In genomic region chr12:8443917-8444453, GRCm38 (mm10) we compare ENCODE assay signal across 14 mouse cellular contexts. TPM values are rescaled to one million over a fixed set of nuclear protein-coding genes. Genes with fewer than 3 reads are reported as not detected.
DNase-seq lines count a peak whose midpoint lies in the region; ATAC-seq and TF ChIP-seq lines count a peak whose summit lies in the region.
"Had no signal": no experiment of that assay in that cellular context is flagged by ENCODE, and none has a peak within 500 bp of the region (broad histone marks: within the 10 kb centered on the region; RNA-seq: fewer than 3 reads in every experiment).

No protein-coding gene starts in this region.

- peaks cover 40% of the 10 kb centered on the region for H3K4me1 ChIP-seq in heart, adult 2 months (ENCODE audit: control insufficient read depth, insufficient read depth, low read length)
- H3K4me1 ChIP-seq in heart, embryonic 11.5 days (ENCODE audit: control insufficient read depth, insufficient read depth, low read length) = no peaks in the 10 kb centered on the region; the same call in 1 of the 2 replicates
- H3K4me1 ChIP-seq in brown adipose tissue, adult 24 weeks (ENCODE audit: control insufficient read depth, insufficient read depth, insufficient read length, low read length) = peaks cover 45% of the 10 kb centered on the region
- H3K4me1 ChIP-seq in heart, embryonic 10.5 days = peaks cover 21% of the 10 kb centered on the region
- peaks cover 18% of the 10 kb centered on the region for H3K4me1 ChIP-seq in kidney, embryonic 16.5 days (ENCODE audit: insufficient read depth, low read length)
- H3K4me1 ChIP-seq in hindbrain, embryonic 14.5 days (replicated peaks; ENCODE audit: control insufficient read depth, insufficient read depth, low read length) = no peaks in the 10 kb centered on the region

- H3K9ac ChIP-seq in heart, adult 2 months (ENCODE audit: low read depth, low read length) = no peak overlapping the region
- H3K9ac ChIP-seq in heart, embryonic 11.5 days (ENCODE audit: low read depth, low read length) = no peak overlapping the region
- no peak overlapping the region for H3K9ac ChIP-seq in kidney, embryonic 16.5 days (replicated peaks; ENCODE audit: low read length)
- H3K9ac ChIP-seq in hindbrain, embryonic 14.5 days = no peak overlapping the region
- H3K9ac ChIP-seq: liver, embryonic 15.5 days had no signal

- ATAC-seq in heart, embryonic 11.5 days (replicated peaks; ENCODE audit: insufficient number of reproducible peaks, low FRiP score, low TSS enrichment) = no peak
- no peak for ATAC-seq in kidney, embryonic 16.5 days (ENCODE audit: low FRiP score, low TSS enrichment)
- ATAC-seq in hindbrain, embryonic 14.5 days (ENCODE audit: low FRiP score) = no peak
- ATAC-seq: hindbrain, embryonic 16.5 days had no signal

- TF ChIP-seq POLR2A in heart, adult 2 months (IDR thresholded peaks at IDR 0.05; ENCODE audit: insufficient read depth, low read depth, low read length) = peak; percentile 50; the same call in 1 of the 2 replicates

- H3K27ac ChIP-seq in heart, adult 2 months = peak overlapping the region; percentile 93
- H3K27ac ChIP-seq in heart, embryonic 11.5 days (ENCODE audit: low read depth, low read length) = no peak overlapping the region
- H3K27ac ChIP-seq in brown adipose tissue, adult 24 weeks (replicated peaks; ENCODE audit: low read depth, low read length) = peak overlapping the region; percentile 98
- 0 out of 2 replicates have a peak overlapping the region, but pooled peaks have one; percentile 16 for H3K27ac ChIP-seq in heart, embryonic 10.5 days
- H3K27ac ChIP-seq in kidney, embryonic 16.5 days (ENCODE audit: low read length) = peak overlapping the region; percentile 63; the same call in 1 of the 2 replicates
- H3K27ac ChIP-seq in hindbrain, embryonic 14.5 days = no peak overlapping the region
- H3K27ac ChIP-seq: liver, embryonic 15.5 days had no signal

- H3K27me3 ChIP-seq in heart, adult 2 months (ENCODE audit: control insufficient read depth, insufficient read depth, low read length) = no peaks in the 10 kb centered on the region
- no peaks in the 10 kb centered on the region for H3K27me3 ChIP-seq in heart, embryonic 11.5 days (ENCODE audit: control insufficient read depth, insufficient read depth, low read length)
- no peaks in the 10 kb centered on the region for H3K27me3 ChIP-seq in heart, embryonic 10.5 days (ENCODE audit: insufficient read depth, poor library complexity, severe bottlenecking)
- H3K27me3 ChIP-seq in kidney, embryonic 16.5 days (ENCODE audit: insufficient read depth, low read length) = no peaks in the 10 kb centered on the region
- H3K27me3 ChIP-seq in hindbrain, embryonic 14.5 days (ENCODE audit: control insufficient read depth, insufficient read depth, low read length) = no peaks in the 10 kb centered on the region; the same call in 1 of the 2 replicates
- H3K27me3 ChIP-seq: CH12.LX; liver, embryonic 15.5 days had no signal

- peak; percentile 97 for TF ChIP-seq EP300 in heart, adult 2 months (IDR thresholded peaks at IDR 0.05; ENCODE audit: insufficient read depth, low read depth, low read length)

- no peaks in the 10 kb centered on the region for H3K79me2 ChIP-seq in heart, adult 2 months (replicated peaks; ENCODE audit: control insufficient read depth, insufficient read depth, low read length)

- intact Hi-C loops in heart, adult 2 months (cut with DNase I) = loop anchor here (1.0 to 5.0 kb wide), 3 partner anchors 42 to 117 kb away; no protein-coding TSS in a partner anchor

- no peak for TF ChIP-seq CTCF in heart, adult 2 months (IDR thresholded peaks at IDR 0.05)

- WGBS in heart, adult 2 months = 31% methylated on average over 4 of the region's 4 CpGs
- 67% methylated on average over 4 of the region's 4 CpGs for WGBS in heart, embryonic 11.5 days (ENCODE audit: insufficient replicate concordance)
- 70% methylated on average over 4 of the region's 4 CpGs for WGBS in heart, embryonic 10.5 days
- 68% methylated on average over 4 of the region's 4 CpGs for WGBS in kidney, embryonic 16.5 days
- WGBS in hindbrain, embryonic 14.5 days = 62% methylated on average over 4 of the region's 4 CpGs

- H3K4me3 ChIP-seq in heart, adult 2 months = no peak overlapping the region
- no peak overlapping the region for H3K4me3 ChIP-seq in heart, embryonic 11.5 days (ENCODE audit: low read depth, low read length)
- no peak overlapping the region for H3K4me3 ChIP-seq in brown adipose tissue, adult 24 weeks (ENCODE audit: insufficient read depth, low read depth, low read length)
- no peak overlapping the region for H3K4me3 ChIP-seq in heart, embryonic 10.5 days
- no peak overlapping the region for H3K4me3 ChIP-seq in kidney, embryonic 16.5 days (ENCODE audit: low read length)
- no peak overlapping the region for H3K4me3 ChIP-seq in hindbrain, embryonic 14.5 days (replicated peaks; ENCODE audit: low read length)
- H3K4me3 ChIP-seq: liver, embryonic 15.5 days had no signal

- H3K36me3 ChIP-seq in heart, adult 2 months (ENCODE audit: control insufficient read depth, insufficient read depth, low read length) = peaks cover 16% of the 10 kb centered on the region
- H3K36me3 ChIP-seq in heart, embryonic 11.5 days (ENCODE audit: control insufficient read depth, insufficient read depth, low read length) = no peaks in the 10 kb centered on the region
- H3K36me3 ChIP-seq in heart, embryonic 10.5 days = no peaks in the 10 kb centered on the region
- H3K36me3 ChIP-seq in kidney, embryonic 16.5 days (ENCODE audit: insufficient read depth, low read length) = no peaks in the 10 kb centered on the region
- no peaks in the 10 kb centered on the region for H3K36me3 ChIP-seq in hindbrain, embryonic 14.5 days (replicated peaks; ENCODE audit: control insufficient read depth, insufficient read depth)
- H3K36me3 ChIP-seq: liver, embryonic 15.5 days had no signal

- no peak overlapping the region for H3K4me2 ChIP-seq in heart, embryonic 11.5 days
- H3K4me2 ChIP-seq in kidney, embryonic 16.5 days (replicated peaks; ENCODE audit: low read depth, low read length) = no peak overlapping the region
- no peak overlapping the region for H3K4me2 ChIP-seq in hindbrain, embryonic 14.5 days (replicated peaks)
- H3K4me2 ChIP-seq: liver, embryonic 15.5 days; midbrain, embryonic 11.5 days had no signal

- no peaks in the 10 kb centered on the region for H3K9me3 ChIP-seq in heart, embryonic 11.5 days (replicated peaks; ENCODE audit: control insufficient read depth, low read length)
- H3K9me3 ChIP-seq in heart, embryonic 10.5 days = no peaks in the 10 kb centered on the region
- H3K9me3 ChIP-seq in kidney, embryonic 16.5 days (ENCODE audit: low read length) = no peaks in the 10 kb centered on the region
- no peaks in the 10 kb centered on the region for H3K9me3 ChIP-seq in hindbrain, embryonic 14.5 days (ENCODE audit: control insufficient read depth, low read length)
- H3K9me3 ChIP-seq: liver, embryonic 15.5 days had no signal

- DNase-seq in heart, adult 2 months = peak; percentile 64 to 81
- DNase-seq in heart, embryonic 10.5 days (ENCODE audit: low spot score) = no peak
- no peak for DNase-seq in hindbrain, embryonic 14.5 days (ENCODE audit: low spot score)
- DNase-seq in retina, embryonic 14.5 days (ENCODE audit: low spot score) = no peak
- DNase-seq: cerebellum, adult 8-10 months; embryo, embryonic 11 days; thymus, postnatal 36 days had no signal

RNA-seq across cellular contexts. Expression of gene Rhob, which starts 55.8 kb away (rescaled TPM):
- total RNA-seq in heart, adult 2 months (2021) = 100 to 1,000 TPM; 163 to 193 TPM
- 184 and 194 TPM in 2 replicates for polyA plus RNA-seq in heart, adult 2 months (2012; rRNA removed)
- 54.8 and 57.2 TPM in 2 replicates for polyA plus RNA-seq in heart, embryonic 11.5 days (2014; fragmentation: Nextera tagmentation; extraction: Ambion mirVana)
- 106 and 193 TPM in 2 replicates for polyA plus RNA-seq in brown adipose tissue, adult 24 weeks (2012; ENCODE audit: insufficient read depth, insufficient read length, missing spikeins)
- polyA plus RNA-seq in heart, embryonic 10.5 days (2016; fragmentation: Nextera tagmentation; extraction: Ambion mirVana) = 33.7 and 42.1 TPM in 2 replicates
- 39.8 and 40.1 TPM in 2 replicates for polyA plus RNA-seq in kidney, embryonic 16.5 days (2015; fragmentation: Nextera tagmentation; extraction: Ambion mirVana)
- 113 and 131 TPM in 2 replicates for polyA plus RNA-seq in hindbrain, embryonic 14.5 days (2014; fragmentation: Nextera tagmentation; extraction: Ambion mirVana)

Comparison
In these comparisons a context has a peak if more than half of its experiments do, and no peak if none do; other contexts are left out.
1. DNase-seq: peak in heart, adult 2 months (2 of 2); none in heart, embryonic 10.5 days (single experiment), hindbrain, embryonic 14.5 days (single experiment) and retina, embryonic 14.5 days (single experiment).
2. H3K27ac ChIP-seq: peak in heart, adult 2 months (single experiment), brown adipose tissue, adult 24 weeks (single experiment), heart, embryonic 10.5 days (single experiment) and kidney, embryonic 16.5 days (single experiment); none in heart, embryonic 11.5 days (single experiment) and hindbrain, embryonic 14.5 days (single experiment).